Mouse (Mus musculus): ENCODE measurements around the gene Lce6a.

Gene Lce6a

DNA sequence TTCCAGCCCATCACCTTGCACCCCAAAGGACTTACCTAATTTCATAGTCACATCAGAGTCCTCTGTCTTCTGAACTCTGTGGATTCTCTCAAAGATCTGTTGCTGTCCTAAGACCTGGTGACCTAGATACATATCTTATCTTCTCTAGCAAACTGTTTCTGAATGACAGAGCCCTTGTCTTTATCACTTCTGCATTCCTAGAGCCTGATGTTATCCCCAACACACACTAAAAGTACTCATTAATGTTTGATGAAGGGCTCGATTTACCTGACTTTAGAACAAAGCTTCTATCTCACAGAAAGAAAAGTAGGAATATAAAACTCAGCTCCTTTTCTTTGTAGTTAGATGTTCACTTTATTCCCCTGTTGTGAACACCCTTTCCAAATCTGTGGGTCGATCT lies at the start of gene Lce6a:
Lce6a (minus strand) TSS at position 101 of the 400 bp plus-strand sequence.
- DNase-seq (ENCODE audit: low read depth, low spot score) = no peak

DNA sequence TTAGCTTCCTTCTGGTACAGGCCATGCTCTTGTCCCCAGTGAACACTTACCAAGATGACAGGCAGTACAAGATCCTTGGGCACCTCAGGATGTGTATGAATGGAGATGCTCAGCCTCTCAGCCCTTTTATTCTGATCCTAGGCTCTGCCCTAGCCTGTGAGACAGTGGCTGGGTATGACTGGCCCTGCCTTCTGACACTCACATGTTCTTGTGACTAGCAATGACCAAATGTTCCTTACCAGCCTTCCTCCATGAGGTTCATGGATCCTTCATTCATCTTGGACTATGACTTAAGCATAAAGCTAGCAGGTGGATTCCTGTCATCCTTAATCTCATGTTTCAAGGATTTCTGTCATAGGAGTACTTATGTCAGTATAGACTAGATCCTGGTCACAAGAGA lies 48.8 kb upstream of the Lce6a start, which contains the start of gene Lce1a2:
Lce1a2 (minus strand) TSS at position 101 of the 400 bp plus-strand sequence.
- no peak for DNase-seq (ENCODE audit: low read depth, low spot score)

DNA sequence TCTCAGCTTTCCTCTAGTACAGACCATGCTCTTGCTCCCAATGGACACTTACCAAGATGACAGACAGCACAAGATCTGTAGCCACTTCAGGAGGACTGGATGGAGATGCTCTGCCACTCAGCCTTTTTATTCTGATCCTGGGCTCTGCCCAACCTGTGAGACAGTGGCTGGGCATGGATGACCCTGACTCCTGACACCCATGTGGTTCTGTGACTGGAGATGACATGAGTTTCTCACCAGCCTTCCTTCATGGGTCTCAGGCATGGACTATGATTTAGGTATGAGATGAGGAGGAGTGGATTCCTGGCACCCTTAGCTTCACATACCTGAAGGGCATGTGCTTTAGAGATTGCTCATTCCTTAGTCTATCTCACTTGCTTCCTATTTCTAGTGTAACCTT lies 35.4 kb upstream of the Lce6a start, which contains the start of gene Lce1b:
Lce1b (minus strand) TSS at position 101 of the 400 bp plus-strand sequence.
- no peak for DNase-seq (ENCODE audit: low read depth, low spot score)

DNA sequence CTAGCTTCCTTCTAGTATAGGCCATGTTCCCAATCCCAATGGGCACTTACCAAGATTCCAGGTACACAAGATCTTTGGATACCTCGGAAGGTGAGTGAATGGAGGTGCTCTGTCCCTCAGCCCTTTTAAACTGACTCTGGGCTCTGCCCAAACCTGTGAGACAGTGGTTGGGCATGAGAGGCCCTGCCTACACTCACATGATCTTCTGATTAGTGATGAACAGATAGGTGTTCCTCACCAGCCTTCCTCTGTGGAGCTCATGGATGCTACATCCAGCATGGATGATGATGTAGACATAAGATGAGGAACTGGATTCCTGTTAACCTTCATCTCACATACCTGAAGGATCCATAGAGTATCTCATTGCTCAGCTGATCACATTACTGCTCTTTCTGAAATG lies 26.7 kb upstream of the Lce6a start, which contains the start of gene Lce1a1:
Lce1a1 (minus strand) TSS at position 101 of the 400 bp plus-strand sequence.
- no peak for DNase-seq (ENCODE audit: low read depth, low spot score)

DNA sequence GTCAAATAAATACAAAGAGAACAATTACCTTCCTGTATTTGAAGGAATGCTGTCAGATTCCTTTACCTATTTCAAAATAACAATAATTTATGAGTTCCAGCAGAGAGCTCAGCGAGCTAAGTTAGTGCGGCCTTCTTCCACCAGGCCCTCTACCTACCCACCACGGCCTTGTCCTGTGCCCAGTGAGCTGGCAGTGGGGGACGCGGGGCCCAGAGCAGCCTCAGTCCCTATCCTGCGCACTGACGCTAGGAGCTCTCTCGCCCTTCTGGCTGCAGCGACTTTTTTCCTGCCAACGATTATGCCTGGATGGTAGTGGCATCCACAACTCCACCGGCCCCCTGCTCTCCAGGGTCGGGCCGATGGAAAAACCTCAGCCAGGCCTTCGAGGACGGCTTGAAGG lies 18.4 kb upstream of the Lce6a start:
- DNase-seq (ENCODE audit: low read depth, low spot score) = no peak

DNA sequence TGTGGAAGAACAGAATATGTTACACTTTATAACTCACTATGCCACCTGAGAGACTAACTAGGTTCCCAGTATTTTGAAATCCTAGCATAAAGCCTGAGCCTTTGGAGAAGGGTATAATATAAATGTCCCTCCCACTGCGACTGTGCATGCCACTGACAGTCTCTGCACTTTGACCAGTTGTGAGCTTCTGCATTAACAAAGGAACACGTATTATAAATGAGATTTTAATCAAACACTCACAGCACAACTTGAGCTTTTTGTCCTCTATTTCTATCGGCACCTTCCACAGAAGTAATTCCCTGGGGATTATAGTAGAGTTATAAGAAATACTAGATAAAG lies 17.2 kb upstream of the Lce6a start:
- DNase-seq (ENCODE audit: low read depth, low spot score) = no peak

DNA sequence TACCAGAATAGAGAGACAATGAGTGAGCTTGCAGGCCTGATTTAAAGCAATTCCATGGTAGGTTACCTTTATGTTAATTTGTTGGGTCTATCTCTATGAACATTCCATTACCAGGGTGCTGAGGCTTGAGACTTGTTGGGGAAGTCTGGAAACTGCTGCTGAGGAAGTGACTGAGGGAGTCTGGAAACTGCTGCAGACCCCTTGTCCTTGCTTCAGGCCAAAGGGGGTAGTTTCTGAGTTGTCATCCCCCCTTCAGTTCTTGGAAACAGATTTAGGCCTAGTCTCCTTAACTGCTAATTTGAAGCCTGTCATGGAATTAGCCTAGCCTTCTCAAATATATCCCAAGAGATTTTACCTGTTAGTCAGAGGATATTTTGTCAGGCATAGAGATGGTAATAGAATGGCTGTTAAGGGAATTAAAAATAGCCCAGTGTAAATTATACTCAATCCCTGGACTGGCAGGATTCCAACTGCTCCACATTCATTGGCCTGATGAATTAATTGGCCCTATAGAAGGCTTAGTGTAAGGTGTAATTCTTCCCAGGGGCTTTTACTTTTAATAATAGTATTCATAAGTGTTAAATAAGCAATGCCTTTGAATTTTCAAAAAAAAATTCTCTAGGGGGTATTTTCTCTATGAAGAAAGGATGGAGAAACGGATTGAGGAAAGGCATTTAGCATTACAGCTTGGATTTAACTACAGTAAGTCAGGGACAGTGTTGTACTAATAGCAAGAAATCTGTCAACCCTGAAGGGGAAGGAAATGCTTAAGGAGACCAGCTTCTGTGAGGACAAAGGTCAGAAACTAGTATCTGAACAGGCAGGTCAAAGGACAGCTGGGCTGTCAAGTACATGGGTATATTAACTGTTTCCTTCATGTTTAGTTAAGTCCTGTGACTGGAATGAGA lies 16.5 kb upstream of the Lce6a start:
- DNase-seq (ENCODE audit: low read depth, low spot score) = no peak

DNA sequence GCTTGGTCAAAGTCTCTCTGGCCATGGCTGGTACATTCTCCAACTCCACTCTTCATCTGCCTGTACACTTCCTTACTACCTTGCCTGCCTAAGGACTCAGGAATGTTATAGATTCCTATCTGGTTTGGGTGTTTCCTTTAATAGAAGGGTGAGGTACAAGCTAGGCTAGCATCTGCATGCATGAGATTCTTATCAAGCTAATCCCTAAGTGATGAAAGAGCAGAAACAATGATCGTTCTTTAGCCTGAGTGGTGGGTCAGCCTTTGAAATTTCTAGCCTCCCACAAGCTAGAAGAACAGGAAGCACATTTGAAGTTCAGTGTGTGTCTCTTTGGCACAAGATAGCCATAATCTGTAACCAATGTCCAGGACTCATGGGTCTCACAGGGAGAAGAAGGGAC lies 11.7 kb downstream of the Lce6a start:
- DNase-seq (ENCODE audit: low read depth, low spot score) = no peak

DNA sequence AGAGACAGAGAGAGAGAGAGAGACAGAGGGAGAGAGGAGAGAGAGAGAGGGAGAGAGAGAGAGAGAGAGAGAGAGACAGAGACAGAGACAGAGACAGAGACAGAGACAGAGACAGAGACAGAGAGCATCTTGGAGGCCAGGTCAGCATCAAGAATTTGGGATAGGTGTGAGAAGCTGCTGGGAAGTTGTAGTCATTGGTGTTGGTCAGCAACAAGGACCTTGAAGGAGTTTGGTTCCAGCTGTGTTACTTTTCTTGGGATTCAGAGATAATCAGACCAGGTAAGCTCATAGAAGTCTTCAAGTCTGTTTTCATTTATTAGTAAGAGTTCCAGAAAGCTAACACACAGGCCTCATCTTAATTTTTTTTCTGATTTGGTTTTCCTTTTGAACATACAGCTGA lies 14.1 kb downstream of the Lce6a start, which contains the start of gene 2210017I01Rik:
2210017I01Rik (minus strand) TSS at position 101 of the 400 bp plus-strand sequence.
- no peak for DNase-seq (ENCODE audit: low read depth, low spot score)

DNA sequence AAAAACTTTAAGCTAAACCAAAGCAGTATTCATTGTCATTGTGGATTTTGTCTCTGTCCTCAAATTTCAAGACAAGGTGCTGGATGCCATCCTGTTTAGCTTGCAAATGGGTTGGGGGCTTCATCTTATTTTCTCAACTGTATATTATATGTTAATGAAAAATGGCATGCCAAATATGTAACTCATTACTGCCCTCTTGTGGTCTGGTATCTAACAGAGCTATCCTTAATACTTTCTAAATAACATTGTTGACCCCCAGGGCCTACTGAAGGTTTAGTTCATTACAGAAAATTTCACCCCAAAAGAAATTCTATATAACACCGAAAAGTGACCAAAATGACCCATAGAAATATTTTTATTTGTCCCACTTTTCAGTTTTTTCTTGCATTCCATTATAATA lies 19.3 kb downstream of the Lce6a start:
- DNase-seq (ENCODE audit: low read depth, low spot score) = peak; percentile 2

DNA sequence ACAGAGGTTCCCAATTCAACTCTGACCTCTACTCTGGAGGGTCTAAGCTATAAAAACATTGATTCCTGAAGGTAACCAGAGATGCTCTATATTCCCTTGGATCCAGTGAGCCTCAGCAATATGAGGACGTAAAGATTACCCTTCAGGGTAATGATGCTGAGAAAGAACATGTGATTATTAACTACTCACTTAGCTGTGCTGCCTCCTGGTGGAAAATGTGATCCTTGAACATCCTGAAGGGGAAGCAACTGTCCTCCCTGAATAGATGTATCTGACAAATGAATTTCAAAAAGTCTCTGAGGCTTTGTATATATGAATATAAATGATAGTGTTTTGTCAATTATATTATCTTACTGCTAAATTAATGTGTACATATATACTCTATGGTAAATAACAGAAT lies 21.0 kb downstream of the Lce6a start:
- no peak for DNase-seq (ENCODE audit: low read depth, low spot score)

DNA sequence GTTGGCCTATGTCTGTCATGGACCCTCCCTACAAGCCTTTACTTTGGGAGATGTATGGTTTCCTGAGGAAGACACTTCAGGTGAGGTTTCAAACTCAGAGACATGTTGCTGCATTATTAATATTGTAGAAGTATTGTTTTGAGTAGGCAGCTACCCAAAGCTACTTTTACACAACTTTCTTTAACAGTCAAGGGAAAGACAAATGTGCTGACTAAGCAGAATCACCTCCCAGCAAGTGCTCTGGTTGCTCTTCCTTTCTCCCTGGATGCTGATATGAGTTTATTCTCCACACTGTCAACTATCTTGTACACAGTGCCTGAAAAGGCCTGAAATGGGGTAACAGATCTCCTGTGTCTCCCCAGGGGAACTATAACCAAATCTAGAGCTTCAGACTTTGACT lies 21.5 kb downstream of the Lce6a start:
- no peak for DNase-seq (ENCODE audit: low read depth, low spot score)

DNA sequence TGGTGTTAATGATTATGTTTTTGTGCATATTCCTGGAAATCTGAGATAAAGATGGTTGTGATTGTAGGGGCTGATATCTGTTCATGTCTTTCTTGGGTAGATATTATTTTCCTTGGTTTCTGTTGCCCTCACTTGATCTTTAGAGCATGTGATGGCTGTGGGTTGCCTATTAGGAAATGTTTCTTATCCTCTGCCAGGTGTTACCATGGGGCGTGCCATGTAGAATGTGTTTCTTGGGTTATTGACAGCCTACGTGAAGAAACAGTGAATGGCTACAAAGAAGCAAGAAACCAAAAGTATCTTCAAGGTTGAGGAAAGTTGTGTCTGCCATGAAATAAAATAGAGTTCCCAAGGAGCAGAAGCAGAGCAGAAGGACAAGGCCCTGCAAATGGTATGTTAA lies 23.0 kb downstream of the Lce6a start:
- no peak for DNase-seq (ENCODE audit: low read depth, low spot score)

DNA sequence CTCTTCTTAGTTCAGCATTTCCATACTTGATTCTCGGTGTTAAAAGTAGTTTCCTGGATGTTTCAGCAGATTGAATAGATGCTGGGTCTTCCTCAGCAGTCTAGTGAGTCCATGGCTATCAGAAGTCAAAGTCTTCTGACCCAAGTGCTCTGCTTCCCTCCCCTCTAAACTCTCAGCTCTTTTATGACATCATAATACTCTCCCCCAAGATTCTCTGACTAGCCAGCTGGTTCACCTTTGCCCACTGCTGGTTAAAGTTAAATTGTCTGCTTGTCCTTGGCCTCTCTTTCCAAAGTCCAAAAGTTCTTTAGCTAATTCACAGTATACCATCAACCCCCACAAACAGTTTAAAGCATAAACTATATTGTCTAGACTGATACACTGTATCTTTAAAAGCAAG lies 32.6 kb downstream of the Lce6a start, which contains the start of gene Smcp:
Smcp (minus strand) TSS at position 140 of the 400 bp plus-strand sequence.
- no peak for DNase-seq (ENCODE audit: low read depth, low spot score)

DNA sequence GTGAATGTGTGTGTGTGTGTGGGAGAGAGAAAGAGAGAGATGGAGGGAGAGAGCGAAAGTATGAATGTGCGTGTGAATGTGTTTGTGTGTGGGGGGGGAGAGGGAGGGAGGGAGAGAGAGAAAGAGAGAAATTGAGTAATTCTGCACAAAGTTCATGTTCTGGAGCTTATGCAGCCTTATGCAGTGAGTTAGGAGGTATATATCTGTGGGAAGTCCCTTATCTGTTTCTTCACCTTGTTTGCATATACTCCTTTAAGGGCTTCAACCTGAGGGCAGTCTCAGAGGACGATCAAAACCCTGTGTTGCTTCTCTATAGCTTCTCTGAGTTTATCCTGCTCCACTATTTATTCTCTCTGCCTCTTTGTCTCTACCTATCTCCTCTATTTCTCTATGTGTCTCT lies 34.3 kb downstream of the Lce6a start:
- DNase-seq (ENCODE audit: low read depth, low spot score) = no peak

DNA sequence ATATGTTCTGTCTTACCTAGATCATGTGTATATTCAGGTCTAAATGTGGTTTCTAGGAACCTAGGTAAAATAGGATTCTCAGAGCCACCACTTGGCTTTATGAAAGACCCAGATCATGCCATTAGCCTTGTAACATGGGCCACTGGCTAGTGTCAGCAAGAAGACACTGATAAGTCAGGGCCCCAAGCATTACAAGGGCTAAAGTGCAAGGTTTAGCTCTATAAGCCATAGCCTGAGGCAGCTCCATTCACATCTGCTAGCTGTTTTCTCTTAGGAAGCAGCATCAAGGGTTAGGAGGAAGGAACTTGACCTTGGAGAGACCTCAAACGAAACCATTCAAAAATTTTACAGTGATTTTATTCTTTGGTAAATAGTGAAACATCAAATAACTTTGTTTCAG lies 36.4 kb downstream of the Lce6a start:
- no peak for DNase-seq (ENCODE audit: low read depth, low spot score)

DNA sequence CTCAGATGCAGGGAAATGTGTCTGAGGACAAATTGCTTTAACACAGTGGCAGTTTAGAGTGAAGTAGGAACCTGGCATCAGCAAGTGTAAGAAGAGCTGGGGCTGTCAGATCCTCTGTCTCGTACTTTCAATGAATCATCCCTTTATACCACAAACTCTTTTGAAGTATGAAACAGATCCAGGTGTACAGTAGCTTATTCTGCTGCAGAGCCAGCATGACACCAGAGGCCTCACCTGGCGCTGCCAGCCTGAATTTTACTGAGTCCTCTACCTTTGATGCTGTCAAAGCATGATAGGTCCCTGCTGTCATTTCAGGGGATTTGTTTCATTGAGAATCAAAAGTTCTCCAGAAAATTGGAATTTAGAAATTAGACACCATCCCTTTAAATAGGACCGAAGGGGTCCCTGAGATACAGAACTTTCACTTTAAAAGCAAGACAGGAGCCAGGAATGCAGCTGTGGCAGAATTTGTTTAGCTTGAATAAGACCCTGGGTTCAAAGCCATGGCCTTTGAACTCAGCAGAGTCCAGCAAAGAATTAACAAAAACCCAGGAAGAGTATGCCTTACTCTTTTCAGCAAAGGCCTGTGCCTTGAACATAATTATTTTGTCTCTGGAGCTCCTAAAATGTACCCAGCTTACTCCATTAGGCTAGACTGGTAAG lies 38.2 kb downstream of the Lce6a start:
- no peak for DNase-seq (ENCODE audit: low read depth, low spot score)

DNA sequence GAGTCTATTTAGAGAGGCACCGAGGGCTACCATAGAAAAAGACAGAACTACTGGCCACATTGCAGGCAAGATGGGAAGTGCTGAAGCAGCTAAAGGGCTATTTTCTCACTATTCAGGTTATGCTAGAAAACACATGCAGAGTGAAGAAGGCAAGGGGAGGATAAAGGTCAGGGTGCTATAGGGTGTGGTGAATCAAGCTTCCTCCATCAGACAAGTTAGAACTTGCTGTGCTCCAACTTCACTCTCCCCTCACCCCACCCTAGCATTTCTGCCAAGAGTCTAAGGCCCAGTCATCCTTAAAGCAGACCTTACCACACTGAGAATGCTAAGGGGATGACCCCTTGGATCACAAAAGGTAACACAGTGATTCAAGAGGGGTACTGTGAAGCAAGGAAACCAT lies 42.0 kb downstream of the Lce6a start:
- no peak for DNase-seq (ENCODE audit: low read depth, low spot score)

DNA sequence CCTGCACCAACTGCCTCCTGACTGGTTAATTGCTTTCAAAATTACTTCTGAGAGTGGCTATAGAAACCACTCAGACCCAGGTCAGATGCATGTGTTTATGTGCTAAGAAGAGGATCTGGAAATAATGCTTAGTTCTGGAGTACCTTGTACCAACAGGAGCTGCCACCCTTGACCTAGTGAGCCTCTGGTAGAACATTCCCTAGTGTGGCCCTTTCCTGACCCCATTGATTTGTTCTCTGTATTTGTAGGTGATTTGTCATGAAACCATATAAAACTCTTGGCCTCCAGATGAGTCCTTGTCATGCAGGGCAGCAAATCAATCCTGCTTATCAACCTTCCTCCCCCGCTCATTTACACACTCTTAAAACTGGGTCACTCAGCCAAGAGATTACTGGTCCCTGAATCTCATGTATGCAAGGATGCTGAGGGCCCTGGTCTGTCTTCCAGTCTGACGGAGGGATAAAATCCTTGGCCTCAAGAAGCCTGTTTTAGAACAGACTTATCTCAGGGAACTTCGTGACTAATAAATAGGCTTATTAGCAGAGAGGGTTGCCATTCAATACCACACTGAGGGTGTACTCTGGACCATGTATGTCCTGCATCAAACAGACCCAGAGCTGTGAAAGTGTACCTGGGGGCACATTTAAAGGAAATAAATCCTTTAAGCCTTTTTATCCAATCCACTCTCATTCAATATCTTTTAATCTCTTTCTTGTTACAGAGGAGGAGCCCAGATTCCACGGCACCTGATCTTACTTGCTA lies 42.6 kb downstream of the Lce6a start:
- DNase-seq (ENCODE audit: low read depth, low spot score) = no peak

DNA sequence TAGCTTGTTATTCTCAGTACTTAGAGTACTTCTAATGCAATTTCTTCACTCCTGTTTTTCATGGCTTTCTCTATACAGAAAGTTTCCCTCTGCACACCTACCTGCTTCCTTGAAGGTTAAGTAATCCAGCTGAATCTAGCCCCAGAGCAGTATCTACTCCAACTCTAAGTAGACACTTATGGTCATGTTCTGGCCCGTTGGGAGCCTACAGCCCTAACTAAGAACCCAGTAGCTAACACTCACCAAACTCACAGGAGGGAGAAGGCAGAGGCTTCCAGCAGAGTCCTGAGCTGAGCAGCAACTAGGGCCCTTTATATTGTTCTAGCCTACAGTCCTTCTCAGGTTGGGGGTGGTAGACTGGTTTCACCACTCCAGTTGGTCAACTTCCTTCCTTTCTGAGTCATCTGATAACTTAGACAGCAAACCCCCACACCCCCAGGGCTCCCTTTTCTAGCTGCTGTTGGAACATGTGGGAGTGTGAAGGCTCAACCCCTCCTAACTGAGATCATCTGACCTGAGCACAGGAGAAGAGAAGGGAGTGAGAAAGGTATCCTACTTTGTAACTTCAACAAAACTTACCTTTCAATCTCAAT lies 47.9 kb downstream of the Lce6a start, which contains the start of gene Ivl:
Ivl (minus strand) TSS at position 287 of the 593 bp plus-strand sequence.
- DNase-seq (ENCODE audit: low read depth, low spot score) = no peak

DNA sequence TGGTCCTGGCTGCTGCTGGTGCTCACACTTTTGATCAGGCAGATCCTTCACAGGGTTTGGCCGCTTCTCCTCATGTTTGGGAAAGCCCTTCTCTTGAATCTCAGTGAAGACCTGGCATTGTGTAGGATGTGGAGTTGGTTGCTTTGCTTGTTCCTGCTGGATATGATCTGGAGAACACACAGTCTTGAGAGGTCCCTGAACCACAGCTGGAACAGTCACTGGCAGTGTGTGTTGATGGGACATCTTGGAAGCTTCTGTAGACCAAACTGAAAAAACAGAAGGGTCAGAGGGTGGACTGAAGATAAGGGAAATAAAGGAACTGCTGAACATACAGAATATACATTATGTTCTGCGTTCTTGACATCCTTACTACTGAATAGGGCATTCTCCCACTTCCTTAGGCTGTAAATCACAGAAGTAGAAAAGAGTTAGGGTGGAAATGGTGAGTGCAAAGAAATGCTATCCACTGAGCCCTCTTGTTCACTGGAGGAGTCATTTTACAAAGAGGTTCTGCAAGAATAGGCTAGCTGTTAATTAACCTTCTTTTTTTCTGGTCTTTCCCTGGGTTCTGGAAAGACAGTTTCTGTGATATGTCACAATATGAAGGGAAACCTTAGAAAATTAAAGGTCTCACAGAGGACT lies 48.8 kb downstream of the Lce6a start:
- no peak for DNase-seq (ENCODE audit: low read depth, low spot score)
